Mouse (Mus musculus): ENCODE data around the gene Dbndd2. TPM values are rescaled to one million over a fixed set of nuclear protein-coding genes. Genes with fewer than 3 reads are reported as not detected.

Gene Dbndd2
- polyA plus RNA-seq, 1 experiment from 2014 or later = 10.5 TPM

GRCm38 (mm10) chr2:164456413-164456812, 29.5 kb upstream of the Dbndd2 start:
- ATAC-seq (ENCODE audit: low read depth) (no peak), DNase-seq (ENCODE audit: low spot score) (no peak)
- no peak overlapping the region for H3K27ac ChIP-seq (replicated peaks; ENCODE audit: low read depth, low read length)
- H3K4me1 ChIP-seq (ENCODE audit: control insufficient read depth, insufficient read depth, low read length) = peaks cover 22% of the 10 kb centered on the region
- H3K4me3 ChIP-seq (ENCODE audit: low read depth, low read length) = no peak overlapping the region
- H3K27me3 ChIP-seq (replicated peaks; ENCODE audit: control insufficient read depth, insufficient read depth, low read length) = no peaks in the 10 kb centered on the region
- no peaks in the 10 kb centered on the region for H3K9me3 ChIP-seq (ENCODE audit: control insufficient read depth, low read length)
- peak overlapping the region; percentile 35 for H3K4me2 ChIP-seq (ENCODE audit: low read depth, low read length)
- H3K9ac ChIP-seq (ENCODE audit: low read depth, low read length) = no peak overlapping the region
- WGBS = 83% methylated on average over 1 of the region's 1 CpGs
- H3K36me3 ChIP-seq (ENCODE audit: control insufficient read depth, insufficient read depth, low read length) = no peaks in the 10 kb centered on the region

- Histone ChIP-seq H3K36me3 (ENCODE audit: control insufficient read depth, insufficient read depth, low read length) (no peaks in the 10 kb centered on the region), H3K4me1 (ENCODE audit: control insufficient read depth, insufficient read depth, low read length) (peaks cover 23% of the 10 kb centered on the region), H3K4me3 (ENCODE audit: low read depth, low read length) (0 out of 2 replicates have a peak within 1 kb of the TSS, but pooled peaks have one; percentile 1), H3K9me3 (ENCODE audit: control insufficient read depth, low read length) (no peaks in the 10 kb centered on the region), H3K27me3 (replicated peaks; ENCODE audit: control insufficient read depth, insufficient read depth, low read length) (no peaks in the 10 kb centered on the region), H3K4me2 (ENCODE audit: low read depth, low read length) (peak within 1 kb of the TSS; percentile 35), H3K27ac (replicated peaks; ENCODE audit: low read depth, low read length) (0 out of 2 replicates have a peak within 1 kb of the TSS, but pooled peaks have one; percentile 8), H3K9ac (ENCODE audit: low read depth, low read length) (no peak within 1 kb of the TSS)
- ATAC-seq (ENCODE audit: low read depth) (no peak), DNase-seq (ENCODE audit: low spot score) (peak; percentile 39)
- WGBS = 8% methylated on average over 7 of the region's 7 CpGs
Observed at GRCm38 (mm10) chr2:164456864-164457300, 29.0 kb upstream of the Dbndd2 start, which contains the start of gene Sys1. TSS of gene Sys1 (plus strand) at chr2:164456964.

- Histone ChIP-seq H3K36me3 (ENCODE audit: control insufficient read depth, insufficient read depth, low read length) (peaks cover 4% of the 10 kb centered on the region; the same call in 1 of the 2 replicates), H3K27me3 (replicated peaks; ENCODE audit: control insufficient read depth, insufficient read depth, low read length) (no peaks in the 10 kb centered on the region), H3K4me3 (ENCODE audit: low read depth, low read length) (no peak overlapping the region), H3K4me2 (ENCODE audit: low read depth, low read length) (no peak overlapping the region), H3K9ac (ENCODE audit: low read depth, low read length) (no peak overlapping the region), H3K4me1 (ENCODE audit: control insufficient read depth, insufficient read depth, low read length) (peaks cover 24% of the 10 kb centered on the region), H3K9me3 (ENCODE audit: control insufficient read depth, low read length) (no peaks in the 10 kb centered on the region), H3K27ac (replicated peaks; ENCODE audit: low read depth, low read length) (no peak overlapping the region)
- ATAC-seq (ENCODE audit: low read depth) = no peak
- 69% methylated on average over 7 of the region's 7 CpGs for WGBS
- no peak for DNase-seq (ENCODE audit: low spot score)
Observed at GRCm38 (mm10) chr2:164457942-164458341, 28.0 kb upstream of the Dbndd2 start.

- no peak for DNase-seq (ENCODE audit: low spot score)
- no peak for ATAC-seq (ENCODE audit: low read depth)
- WGBS = 91% methylated on average over 8 of the region's 8 CpGs
- H3K9me3 ChIP-seq (ENCODE audit: control insufficient read depth, low read length) = no peaks in the 10 kb centered on the region
- H3K4me3 ChIP-seq (ENCODE audit: low read depth, low read length) = no peak overlapping the region
- no peaks in the 10 kb centered on the region for H3K27me3 ChIP-seq (replicated peaks; ENCODE audit: control insufficient read depth, insufficient read depth, low read length)
- H3K36me3 ChIP-seq (ENCODE audit: control insufficient read depth, insufficient read depth, low read length) = peaks cover 8% of the 10 kb centered on the region; the same call in 1 of the 2 replicates
- H3K27ac ChIP-seq (replicated peaks; ENCODE audit: low read depth, low read length) = no peak overlapping the region
- no peak overlapping the region for H3K9ac ChIP-seq (ENCODE audit: low read depth, low read length)
- peaks cover 21% of the 10 kb centered on the region for H3K4me1 ChIP-seq (ENCODE audit: control insufficient read depth, insufficient read depth, low read length)
- H3K4me2 ChIP-seq (ENCODE audit: low read depth, low read length) = no peak overlapping the region
Observed at GRCm38 (mm10) chr2:164458535-164458934, 27.4 kb upstream of the Dbndd2 start.

- DNase-seq (ENCODE audit: low spot score) = peak; percentile 99
- Histone ChIP-seq H3K4me2 (ENCODE audit: low read depth, low read length) (peak within 1 kb of the TSS; percentile 80), H3K9me3 (ENCODE audit: control insufficient read depth, low read length) (no peaks in the 10 kb centered on the region), H3K4me1 (ENCODE audit: control insufficient read depth, insufficient read depth, low read length) (peaks cover 16% of the 10 kb centered on the region), H3K36me3 (ENCODE audit: control insufficient read depth, insufficient read depth, low read length) (peaks cover 30% of the 10 kb centered on the region; the same call in 1 of the 2 replicates), H3K4me3 (ENCODE audit: low read depth, low read length) (peak within 1 kb of the TSS; percentile 78), H3K27me3 (replicated peaks; ENCODE audit: control insufficient read depth, insufficient read depth, low read length) (no peaks in the 10 kb centered on the region), H3K9ac (ENCODE audit: low read depth, low read length) (peak within 1 kb of the TSS; percentile 82), H3K27ac (replicated peaks; ENCODE audit: low read depth, low read length) (peak within 1 kb of the TSS; percentile 84)
- 0% methylated on average over 65 of the region's 79 CpGs for WGBS
- ATAC-seq (ENCODE audit: low read depth) = peak; percentile 99
Observed at GRCm38 (mm10) chr2:164460745-164461551, 25.0 kb upstream of the Dbndd2 start, which contains the start of gene Gm20458. TSS of gene Gm20458 (plus strand) at chr2:164460967.

GRCm38 (mm10) chr2:164465161-164465560, 20.7 kb upstream of the Dbndd2 start:
- no peaks in the 10 kb centered on the region for H3K27me3 ChIP-seq (replicated peaks; ENCODE audit: control insufficient read depth, insufficient read depth, low read length)
- no peak overlapping the region for H3K4me2 ChIP-seq (ENCODE audit: low read depth, low read length)
- peaks cover 30% of the 10 kb centered on the region; the same call in 1 of the 2 replicates for H3K36me3 ChIP-seq (ENCODE audit: control insufficient read depth, insufficient read depth, low read length)
- no peak for ATAC-seq (ENCODE audit: low read depth)
- peaks cover 5% of the 10 kb centered on the region; the same call in 1 of the 2 replicates for H3K4me1 ChIP-seq (ENCODE audit: control insufficient read depth, insufficient read depth, low read length)
- H3K4me3 ChIP-seq (ENCODE audit: low read depth, low read length) = no peak overlapping the region
- no peak overlapping the region for H3K27ac ChIP-seq (replicated peaks; ENCODE audit: low read depth, low read length)
- DNase-seq (ENCODE audit: low spot score) = no peak
- H3K9me3 ChIP-seq (ENCODE audit: control insufficient read depth, low read length) = no peaks in the 10 kb centered on the region
- H3K9ac ChIP-seq (ENCODE audit: low read depth, low read length) = no peak overlapping the region

GRCm38 (mm10) chr2:164466787-164467186, 19.1 kb upstream of the Dbndd2 start:
- no peak overlapping the region for H3K4me3 ChIP-seq (ENCODE audit: low read depth, low read length)
- H3K36me3 ChIP-seq (ENCODE audit: control insufficient read depth, insufficient read depth, low read length) = peaks cover 30% of the 10 kb centered on the region; the same call in 1 of the 2 replicates
- no peak overlapping the region for H3K27ac ChIP-seq (replicated peaks; ENCODE audit: low read depth, low read length)
- H3K4me1 ChIP-seq (ENCODE audit: control insufficient read depth, insufficient read depth, low read length) = peaks cover 5% of the 10 kb centered on the region; the same call in 1 of the 2 replicates
- WGBS = 71% methylated on average over 5 of the region's 5 CpGs
- H3K4me2 ChIP-seq (ENCODE audit: low read depth, low read length) = no peak overlapping the region
- no peak for DNase-seq (ENCODE audit: low spot score)
- no peaks in the 10 kb centered on the region for H3K27me3 ChIP-seq (replicated peaks; ENCODE audit: control insufficient read depth, insufficient read depth, low read length)
- H3K9ac ChIP-seq (ENCODE audit: low read depth, low read length) = no peak overlapping the region
- no peaks in the 10 kb centered on the region for H3K9me3 ChIP-seq (ENCODE audit: control insufficient read depth, low read length)
- no peak for ATAC-seq (ENCODE audit: low read depth)

- no peak overlapping the region for H3K27ac ChIP-seq (replicated peaks; ENCODE audit: low read depth, low read length)
- no peaks in the 10 kb centered on the region for H3K9me3 ChIP-seq (ENCODE audit: control insufficient read depth, low read length)
- WGBS = 24% methylated on average over 10 of the region's 10 CpGs
- H3K9ac ChIP-seq (ENCODE audit: low read depth, low read length) = no peak overlapping the region
- H3K36me3 ChIP-seq (ENCODE audit: control insufficient read depth, insufficient read depth, low read length) = peaks cover 11% of the 10 kb centered on the region; the same call in 1 of the 2 replicates
- peak; percentile 70 for DNase-seq (ENCODE audit: low spot score)
- no peak overlapping the region for H3K4me3 ChIP-seq (ENCODE audit: low read depth, low read length)
- no peaks in the 10 kb centered on the region for H3K27me3 ChIP-seq (replicated peaks; ENCODE audit: control insufficient read depth, insufficient read depth, low read length)
- no peak overlapping the region for H3K4me2 ChIP-seq (ENCODE audit: low read depth, low read length)
- ATAC-seq (ENCODE audit: low read depth) = no peak
- H3K4me1 ChIP-seq (ENCODE audit: control insufficient read depth, insufficient read depth, low read length) = no peaks in the 10 kb centered on the region
Observed at GRCm38 (mm10) chr2:164470254-164470653, 15.7 kb upstream of the Dbndd2 start.

Measured in embryonic facial prominence, embryonic 14.5 days (tissue).